Mouse (Mus musculus) bone marrow, adult 2 months (tissue): ENCODE data around the gene Timm44.

Experiments used
- CTCF ChIP-seq: fragments of 200-500 bp; IDR thresholded peaks from 2 replicates; pipeline ENCODE4 v1.5.1; 2011; ENCODE audit warnings: low read length, control low read depth; ENCODE audit not compliant: control insufficient read depth, insufficient read depth
- POLR2A ChIP-seq: fragments of 200-500 bp; IDR thresholded peaks from 2 replicates; pipeline ENCODE4 v1.6.1; 2011; ENCODE audit warnings: low read depth, mild to moderate bottlenecking, control low read depth, low read length, borderline replicate concordance; ENCODE audit not compliant: control insufficient read depth

DNA sequence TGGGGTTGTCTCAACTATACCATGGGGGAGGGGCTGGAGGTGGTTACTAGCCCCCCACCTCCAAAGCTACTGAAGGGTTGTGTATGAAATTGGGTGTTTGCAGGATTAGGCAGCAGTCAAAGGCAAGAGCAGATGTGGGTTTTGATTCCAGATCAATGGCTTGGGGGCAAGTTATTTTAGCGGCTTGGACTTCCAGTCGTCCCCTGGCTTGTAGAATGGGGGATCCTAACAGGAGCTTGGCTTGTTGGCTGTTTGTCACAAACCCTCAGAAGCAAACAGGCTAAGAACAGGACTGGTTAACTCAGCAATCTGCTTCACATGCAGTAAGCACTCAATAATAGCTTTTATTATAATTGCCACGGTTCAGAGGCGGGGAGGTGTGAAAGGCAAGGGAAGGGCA, 18.4 kb downstream of the Timm44 start:
- TF ChIP-seq CTCF, result no peak
- TF ChIP-seq POLR2A, result no peak
